Mouse (Mus musculus) adrenal gland, adult 18-20 months (tissue): ENCODE measurements around the gene C330021F23Rik. TPM values are rescaled to one million over a fixed set of nuclear protein-coding genes. Genes with fewer than 3 reads are reported as not detected.
"Not testable (repeated sequence)": the region's sequence is repeated elsewhere in the genome, so short reads cannot be mapped to it uniquely, and the experiment has no call there.

Experiments
- DNase-seq, 2 experiments: peaks; one replicate each; pipeline ENCODE4 v3.0.0; 2021 to 2022; ENCODE audit warnings: low spot score in 2 of 2
- long read RNA-seq, 2 experiments: library from polyadenylated mRNA; stranded (forward); transcript quantifications; one replicate each; pipeline ENCODE4 v2.0.0; 2021
- total RNA-seq, 2 experiments: library from RNA; stranded (reverse); gene quantifications; 1 replicate in 1 of 2; 2 replicates in 1 of 2; pipeline ENCODE4 v1.2.3; 2021

Gene C330021F23Rik
- under 1 TPM in 1 of 2 experiments, not detected in 1; 0.38 TPM for total RNA-seq
- long read RNA-seq, experiment 1 = 0 reads
- long read RNA-seq, experiment 2 = 0 reads

DNA sequence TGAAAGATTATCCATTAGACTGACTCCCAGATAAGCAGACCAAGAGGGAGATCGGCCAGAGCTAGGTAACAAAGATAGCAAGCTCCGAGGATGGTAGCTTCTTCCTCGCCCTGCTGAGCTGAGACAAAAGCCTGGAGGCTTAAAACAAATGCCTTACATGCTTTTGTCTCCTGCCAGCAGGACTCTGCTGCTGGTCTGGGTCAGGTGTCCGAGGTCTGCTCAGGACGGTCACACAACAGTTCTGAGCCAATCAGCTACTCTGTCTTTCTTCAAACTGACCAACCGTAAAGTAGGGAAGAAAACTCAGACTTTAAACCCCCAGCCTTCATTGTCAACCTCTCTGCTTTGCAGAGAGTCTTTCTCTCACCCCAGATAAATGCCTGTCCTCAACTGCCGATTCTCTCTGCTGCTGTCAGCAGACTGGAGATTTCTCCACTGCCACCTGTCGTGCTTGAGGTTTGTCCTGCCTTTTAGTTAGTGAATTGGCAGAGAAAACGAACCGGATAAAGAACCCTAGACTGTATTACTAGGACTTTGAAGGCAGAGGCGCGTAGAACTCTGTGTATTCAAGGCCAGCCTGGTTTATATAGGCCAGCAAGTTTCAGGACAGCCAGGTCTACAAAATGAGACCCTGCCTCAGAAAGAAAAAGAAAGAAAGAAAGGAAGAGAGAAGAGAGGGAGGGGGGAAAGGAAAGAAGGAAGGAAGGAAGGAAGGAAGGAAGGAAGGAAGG, at the start of gene C330021F23Rik:
Gene C330021F23Rik (plus strand): TSS at position 350 of the 731 bp plus-strand sequence.
- DNase-seq = no peak

DNA sequence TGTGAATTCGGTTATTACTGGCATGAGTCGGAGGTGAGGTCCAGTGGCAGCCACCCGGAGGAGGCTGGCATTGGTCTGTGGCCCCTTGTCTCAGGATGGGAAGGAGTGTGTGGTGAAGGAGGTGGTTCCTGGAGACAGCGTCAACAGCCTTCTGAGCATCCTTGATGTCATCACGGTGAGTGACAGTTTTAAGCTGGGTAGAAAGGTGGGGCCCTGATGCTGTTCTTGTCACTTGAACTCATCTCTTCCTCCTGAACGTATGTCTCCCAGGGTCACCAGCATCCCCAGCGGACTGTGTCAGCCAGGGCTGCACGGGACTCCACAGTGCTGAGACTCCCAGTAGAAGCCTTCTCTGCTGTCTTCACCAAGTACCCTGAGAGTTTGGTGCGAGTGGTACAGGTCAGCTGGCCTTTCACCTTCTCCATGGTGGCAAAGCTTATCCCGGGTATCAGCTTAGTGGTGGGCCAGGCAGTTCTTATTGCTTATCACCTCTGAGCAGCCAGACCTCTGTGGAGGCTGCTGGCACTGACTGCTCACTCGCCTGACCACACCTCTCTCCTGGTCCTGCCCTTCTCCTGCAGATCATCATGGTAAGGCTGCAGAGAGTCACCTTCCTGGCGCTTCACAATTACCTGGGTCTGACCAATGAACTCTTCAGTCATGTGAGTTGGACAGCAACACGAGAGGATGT, 45.6 kb upstream of the C330021F23Rik start:
- no peak for DNase-seq

DNA sequence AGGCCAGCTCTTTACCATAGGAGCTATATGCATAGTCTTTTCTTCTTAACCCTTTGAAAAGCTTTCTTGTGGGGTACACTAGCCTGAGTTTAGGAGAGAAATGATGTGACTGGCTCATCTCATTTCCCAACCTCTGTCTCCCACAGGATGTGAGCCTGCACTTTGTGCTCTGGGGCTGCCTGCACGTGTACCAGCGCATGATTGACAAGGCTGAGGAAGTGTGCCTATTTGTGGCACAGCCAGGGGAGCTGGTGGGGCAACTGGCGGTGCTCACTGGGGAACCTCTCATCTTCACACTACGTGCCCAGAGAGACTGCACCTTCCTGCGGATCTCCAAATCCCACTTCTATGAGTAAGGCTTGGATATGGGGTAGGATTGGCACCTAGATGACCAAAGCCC, 37.0 kb upstream of the C330021F23Rik start:
- no peak for DNase-seq

DNA sequence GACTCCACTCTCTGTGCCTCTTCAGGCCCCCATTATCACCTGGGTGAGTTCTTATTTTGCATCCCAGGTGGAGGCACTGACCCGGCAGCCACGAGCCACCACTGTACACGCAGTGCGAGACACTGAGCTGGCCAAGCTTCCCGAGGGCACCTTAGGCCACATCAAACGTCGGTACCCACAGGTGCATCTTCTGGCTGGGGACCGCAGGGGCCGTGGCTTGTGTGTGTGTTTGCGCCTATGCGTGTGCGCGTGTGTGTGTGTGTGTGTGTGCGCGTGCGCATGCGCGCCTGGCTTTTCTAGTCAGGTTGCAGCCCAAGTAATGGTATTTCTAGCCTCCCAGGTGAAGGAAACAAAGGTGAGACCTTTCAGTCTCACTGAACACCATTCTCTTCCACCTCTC, 35.9 kb upstream of the C330021F23Rik start:
- DNase-seq = no peak

DNA sequence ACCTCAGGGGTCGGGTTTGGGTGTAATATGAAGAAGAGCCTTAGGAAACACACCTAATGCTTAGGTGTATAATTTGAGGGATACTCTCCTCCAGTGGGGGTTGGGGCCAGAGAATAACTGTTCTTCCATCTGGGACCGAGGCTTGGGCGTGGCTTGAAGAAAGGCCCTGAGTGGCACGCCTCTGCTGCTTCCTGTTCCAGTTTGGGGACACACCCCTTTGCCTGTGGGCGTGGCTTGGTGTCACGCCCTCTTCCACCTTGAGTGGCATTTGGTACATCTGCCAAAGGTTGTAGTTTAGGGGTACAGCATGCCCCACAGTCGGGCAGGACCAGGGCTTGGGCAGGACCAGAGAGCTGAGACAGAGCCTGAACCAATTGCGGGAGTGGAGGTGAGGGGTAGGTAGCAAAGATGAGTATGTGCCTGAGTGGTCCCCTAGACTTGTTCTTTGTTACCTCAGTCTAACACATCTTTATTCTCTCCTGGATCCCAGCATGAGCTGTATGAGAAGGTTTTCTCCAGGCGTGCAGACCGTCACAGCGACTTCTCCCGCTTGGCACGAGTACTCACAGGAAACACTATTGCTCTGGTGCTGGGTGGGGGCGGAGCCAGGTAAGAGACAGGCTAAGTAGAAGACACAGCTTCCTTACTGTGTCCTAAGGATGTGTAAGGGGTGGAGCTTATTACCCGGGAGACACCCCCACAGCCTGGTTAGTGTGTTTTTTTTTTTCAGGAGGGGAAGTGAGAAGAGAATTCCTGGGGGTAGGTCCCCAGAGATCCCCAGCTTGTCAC, 31.5 kb upstream of the C330021F23Rik start:
- DNase-seq = no peak

DNA sequence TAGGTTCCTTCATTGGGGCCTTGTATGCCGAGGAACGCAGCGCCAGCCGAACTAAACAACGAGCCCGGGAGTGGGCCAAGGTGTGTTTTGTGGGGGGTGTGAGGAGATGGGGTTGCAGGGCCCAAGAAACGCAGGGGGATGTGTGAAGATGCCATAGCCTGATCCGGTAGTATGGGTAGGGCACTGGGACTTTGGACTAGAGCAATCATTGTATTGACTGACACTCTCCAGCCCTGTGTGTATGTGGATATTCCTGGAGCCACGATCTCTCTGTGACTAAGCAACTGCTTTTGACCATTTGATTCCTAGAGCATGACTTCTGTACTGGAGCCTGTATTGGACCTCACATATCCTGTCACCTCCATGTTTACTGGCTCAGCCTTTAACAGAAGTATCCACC, 30.9 kb upstream of the C330021F23Rik start:
- no peak for DNase-seq

DNA sequence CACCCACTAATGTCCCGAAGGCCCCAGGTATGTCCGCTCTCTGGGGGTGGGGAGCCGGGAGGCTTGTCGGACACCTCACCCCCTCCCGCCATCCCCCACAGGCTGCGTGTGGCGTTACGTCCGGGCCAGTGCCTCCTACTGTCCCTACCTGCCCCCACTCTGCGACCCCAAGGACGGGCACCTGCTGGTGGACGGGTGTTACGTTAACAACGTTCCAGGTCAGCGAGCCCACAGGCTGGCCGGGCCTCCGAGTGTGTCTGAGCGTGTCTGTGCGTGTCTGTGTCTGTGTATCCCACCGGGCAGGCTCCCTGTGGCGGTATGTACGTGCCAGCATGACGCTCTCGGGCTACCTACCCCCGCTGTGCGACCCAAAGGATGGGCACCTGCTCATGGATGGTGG, 30.1 kb upstream of the C330021F23Rik start:
- DNase-seq = no peak

DNA sequence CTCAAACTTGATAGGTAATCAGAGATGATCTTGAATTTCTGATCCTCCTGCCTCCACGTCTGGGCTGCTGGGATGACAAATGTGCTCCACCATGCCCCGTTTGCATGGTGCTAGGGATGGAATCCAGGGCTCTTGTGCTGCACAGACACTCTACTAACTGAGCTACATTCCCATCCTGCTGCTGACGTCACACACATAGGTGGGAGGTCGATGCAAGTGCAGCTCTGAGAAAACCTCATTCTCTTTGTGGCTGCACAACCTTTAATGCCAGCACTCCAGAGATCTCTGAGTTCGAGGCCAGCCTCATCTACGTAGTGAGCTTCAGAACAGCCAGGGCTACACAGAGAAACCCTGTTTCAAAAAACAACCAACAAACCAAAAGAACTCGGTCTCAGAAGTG, 28.6 kb upstream of the C330021F23Rik start:
- DNase-seq = no peak

DNA sequence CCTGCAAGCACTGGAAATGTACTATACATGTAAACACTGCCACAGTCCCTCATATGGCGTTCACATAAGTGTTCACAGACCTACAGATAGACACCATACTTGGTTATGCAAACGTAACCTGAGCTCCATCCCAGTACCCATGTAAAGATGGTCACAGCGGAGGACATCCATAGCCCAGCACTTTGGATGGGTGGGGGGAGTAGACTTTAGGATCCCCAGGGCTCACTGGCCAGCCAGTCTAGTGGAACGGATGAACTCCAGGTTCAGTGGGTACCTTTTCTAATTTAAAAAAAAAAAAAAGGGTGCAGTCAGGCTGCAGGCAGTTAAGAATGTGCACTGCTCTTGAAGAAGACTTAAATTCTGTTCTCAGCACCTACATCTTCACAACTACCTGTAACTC, 27.7 kb upstream of the C330021F23Rik start:
- DNase-seq = no peak

DNA sequence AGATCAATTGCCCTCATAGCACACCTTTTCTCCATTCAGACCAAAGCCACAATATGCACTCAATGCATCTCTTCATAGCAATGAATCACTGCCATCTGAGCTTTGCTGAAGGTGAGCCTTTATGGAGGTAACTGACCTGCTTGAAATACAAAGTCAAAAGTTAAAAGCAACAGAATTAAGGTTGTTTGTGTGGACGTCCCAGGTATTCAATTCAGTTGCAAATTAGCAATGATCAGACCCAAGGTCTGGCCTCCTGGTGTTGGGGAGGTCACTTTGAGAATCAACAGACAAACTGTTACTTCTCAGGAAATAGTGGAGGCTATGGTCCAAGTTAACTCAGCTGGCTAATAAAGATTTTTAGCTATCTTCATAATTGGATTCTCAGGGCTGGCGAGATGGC, 21.3 kb upstream of the C330021F23Rik start:
- no peak for DNase-seq

DNA sequence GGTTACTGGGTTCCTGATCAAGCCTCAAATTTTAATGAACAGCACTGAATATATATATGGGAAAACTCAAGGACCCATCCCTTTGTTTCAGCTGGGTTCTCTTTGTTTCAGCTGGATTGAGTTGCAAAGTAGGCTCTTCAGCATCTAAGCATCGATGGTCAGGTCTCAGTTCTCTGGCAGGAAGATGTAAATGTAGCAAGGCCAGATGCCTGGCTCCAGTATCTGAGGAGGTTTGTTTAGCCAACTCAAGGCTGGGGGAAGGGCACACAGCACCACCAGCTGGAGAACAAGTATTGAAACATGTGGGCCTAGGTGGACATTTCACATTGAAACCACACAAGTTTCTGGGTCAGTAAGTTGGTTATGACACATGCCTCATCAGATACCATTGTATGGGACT, 15.6 kb upstream of the C330021F23Rik start:
- DNase-seq = no peak

DNA sequence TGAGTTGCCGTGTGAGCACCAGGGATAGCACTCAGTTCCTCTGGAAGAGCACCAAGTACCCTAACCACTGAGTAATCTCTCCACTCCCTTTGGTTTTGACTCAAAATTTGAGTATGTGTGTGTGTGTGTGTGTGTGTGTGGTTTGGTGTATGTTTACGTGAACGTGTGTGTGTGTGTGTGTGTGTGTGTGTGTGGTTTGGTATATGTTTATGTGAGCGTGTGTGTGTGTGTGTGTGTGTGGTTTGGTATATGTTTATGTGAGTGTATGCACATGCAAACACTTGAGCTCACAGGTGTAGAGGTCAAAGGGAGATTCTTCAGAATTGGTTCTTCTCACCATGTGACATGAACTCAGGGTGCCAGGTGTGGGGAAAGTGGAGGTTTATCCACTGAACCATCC, 11.7 kb upstream of the C330021F23Rik start:
- DNase-seq = no peak

DNA sequence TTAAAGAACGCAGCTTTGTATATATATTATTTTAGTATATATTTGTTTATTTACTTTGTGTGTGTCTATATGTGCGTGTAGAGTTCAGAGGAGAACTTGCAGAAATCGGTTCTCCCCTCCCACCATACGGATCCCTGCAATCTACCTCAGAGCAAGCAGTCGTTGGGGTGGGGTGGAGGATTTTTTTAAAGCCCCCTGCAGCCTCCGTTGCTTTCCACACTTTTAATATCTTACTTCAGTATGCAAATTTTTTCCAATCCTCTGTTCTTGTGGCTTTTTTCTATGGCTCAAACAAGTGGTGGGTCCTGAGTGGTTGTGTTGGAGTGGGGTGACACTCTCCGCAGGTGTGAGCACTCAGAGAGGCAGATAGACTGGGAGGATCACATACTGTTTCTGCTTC, 588 bp downstream of the C330021F23Rik start:
- DNase-seq = no peak

DNA sequence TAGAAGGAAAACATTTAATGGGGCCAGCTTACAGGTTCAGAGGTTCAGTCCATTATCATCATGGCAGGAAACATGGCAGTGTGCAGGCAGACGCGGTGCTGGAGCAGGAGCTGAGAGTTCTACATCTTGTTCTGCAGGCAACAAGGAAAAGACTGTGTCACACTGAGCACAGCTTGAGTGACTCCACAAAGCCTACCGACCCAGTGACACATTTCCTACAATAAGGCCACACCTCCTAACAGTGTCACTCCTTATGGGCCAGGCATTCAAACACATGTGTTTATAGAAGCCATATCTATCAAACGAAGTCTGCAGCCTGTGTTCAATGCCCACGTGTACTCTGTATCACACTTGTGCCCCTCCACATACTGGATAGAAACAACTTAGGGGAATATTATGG, 2.0 kb downstream of the C330021F23Rik start:
- DNase-seq = no peak

DNA sequence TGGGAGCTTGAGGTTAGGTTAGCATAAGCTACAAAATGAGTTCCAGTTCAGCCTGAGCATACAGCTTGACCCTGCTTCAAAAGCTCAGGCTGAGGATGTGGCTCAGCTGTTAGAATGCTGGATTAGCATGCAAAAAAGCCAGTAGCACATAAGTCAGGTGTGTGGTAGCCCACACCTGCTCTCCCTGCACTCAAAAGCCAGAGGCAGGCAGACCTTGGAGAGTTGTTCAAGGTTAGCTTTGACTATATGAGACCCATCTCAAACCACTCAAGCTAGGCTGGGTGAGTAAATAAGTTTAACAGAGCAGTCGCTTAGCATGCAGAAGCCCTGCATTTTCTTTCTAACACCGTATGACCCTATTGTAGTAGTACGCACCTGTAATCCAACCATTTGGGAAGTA, 6.8 kb downstream of the C330021F23Rik start:
- no peak for DNase-seq

DNA sequence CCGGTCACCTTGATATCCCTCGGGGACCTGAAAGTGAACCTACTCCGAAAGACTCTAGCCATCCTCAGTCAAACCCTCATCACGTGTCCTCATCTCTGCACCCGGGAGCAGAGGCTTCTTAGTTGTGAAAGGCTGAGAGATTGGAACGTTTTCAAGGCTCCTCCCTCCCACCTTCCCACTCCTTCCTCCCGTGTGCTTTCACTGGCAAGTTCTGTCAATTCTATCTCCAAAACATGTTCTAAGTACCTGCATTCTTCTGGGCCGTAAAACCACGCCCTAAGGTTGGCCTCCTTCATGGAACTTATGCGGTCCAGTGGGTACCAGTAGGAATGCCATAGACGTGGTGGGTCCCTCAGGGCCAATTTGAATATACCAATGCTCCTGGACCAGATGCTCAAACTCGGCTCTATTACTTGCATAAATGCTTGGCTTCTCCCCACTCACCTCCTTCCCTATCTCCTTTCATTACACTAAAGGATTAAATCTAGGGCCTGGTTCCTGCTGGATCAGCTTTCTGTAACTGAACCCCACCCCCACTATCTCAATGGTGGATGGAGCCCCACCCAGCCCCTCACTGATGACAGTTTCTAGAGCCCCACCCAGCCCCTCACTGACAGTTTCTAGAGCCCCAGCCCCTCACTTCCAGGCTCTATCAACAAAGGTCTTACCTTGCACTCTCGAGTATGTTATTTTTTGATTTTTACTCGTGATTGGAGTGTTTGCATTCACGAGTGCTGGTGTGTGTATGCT, 8.6 kb downstream of the C330021F23Rik start:
- DNase-seq = no peak

DNA sequence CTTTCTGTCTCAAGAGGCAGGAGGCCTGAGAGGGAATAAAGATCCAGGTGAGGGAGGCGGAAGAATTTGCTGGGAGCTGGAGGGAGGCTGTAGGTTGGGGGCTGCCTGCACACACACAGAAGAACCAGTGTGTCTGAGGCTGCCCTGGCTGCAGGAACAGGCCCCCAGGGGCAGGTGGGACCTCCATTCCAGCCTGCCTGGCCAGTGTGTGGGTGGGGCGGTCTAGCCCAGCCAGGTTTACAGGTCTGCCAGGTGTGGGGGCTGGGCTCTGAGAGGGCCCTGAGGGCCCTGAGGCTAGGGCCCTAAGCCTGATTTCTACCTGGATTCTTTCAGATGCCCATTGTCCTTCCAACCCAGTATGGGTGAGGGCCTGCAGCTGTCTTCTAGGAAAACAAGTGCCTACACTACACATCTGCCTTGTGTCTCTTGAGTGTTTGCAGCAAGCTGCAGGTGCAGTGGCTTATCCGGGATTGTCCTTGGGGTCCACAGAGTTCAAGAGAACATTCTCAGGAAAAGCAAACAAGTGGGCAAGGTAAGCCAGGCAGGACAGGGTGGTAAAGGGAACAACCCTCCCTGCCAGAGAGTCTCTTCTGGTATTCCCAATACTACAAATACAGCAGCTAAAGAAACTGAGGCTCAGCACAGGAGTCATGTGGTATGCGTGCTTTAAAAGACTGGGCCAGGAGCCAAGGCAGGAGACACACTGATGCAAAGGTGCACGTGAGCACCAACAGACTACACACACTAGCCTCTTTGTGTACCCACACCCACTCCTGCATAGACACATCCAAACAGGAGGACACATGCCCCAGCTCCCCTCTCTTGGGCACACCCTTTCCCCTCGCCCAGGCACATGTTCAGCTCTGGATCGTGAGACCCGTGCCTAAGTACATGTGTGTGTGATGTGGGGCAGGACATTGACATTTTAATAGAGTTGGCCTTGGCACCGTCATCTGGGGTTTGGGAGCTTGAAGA, 11.9 kb downstream of the C330021F23Rik start:
- no peak for DNase-seq

DNA sequence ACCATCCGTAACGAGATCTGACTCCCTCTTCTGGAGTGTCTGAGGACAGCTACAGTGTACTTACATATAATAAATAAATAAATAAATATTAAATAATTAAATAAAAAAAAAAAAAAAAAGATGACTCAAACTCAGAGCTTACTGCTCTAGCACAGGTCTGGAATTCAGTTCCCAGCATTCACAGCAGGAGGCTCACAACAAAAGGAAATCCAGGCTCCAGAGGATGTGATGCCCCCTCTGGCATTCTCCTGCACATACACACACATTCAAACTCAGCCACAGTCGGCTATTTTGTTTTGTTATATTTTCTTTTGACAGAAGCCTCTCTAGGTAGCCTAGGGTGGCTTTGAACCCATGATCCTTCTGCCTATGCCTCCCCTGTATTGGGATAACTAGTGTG, 14.2 kb downstream of the C330021F23Rik start:
- not testable (repeated sequence) for DNase-seq

DNA sequence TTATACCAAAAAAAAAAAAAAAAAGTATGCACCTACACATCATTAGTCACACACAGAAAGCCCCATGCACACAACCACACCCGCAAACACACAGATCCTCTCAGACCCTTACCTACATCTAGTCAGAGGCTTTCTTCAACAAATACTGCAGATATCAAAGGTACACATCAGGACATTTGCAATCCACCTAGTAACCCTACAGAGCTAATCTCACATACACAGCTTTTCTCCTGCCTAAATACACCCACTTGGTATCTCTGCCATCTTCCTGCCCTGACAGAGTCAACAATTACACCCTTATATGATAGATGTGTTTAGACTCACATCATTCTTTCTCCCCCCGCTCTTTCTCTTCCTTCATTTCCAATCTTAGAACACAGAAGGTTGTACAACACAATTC, 18.7 kb downstream of the C330021F23Rik start:
- DNase-seq = no peak

DNA sequence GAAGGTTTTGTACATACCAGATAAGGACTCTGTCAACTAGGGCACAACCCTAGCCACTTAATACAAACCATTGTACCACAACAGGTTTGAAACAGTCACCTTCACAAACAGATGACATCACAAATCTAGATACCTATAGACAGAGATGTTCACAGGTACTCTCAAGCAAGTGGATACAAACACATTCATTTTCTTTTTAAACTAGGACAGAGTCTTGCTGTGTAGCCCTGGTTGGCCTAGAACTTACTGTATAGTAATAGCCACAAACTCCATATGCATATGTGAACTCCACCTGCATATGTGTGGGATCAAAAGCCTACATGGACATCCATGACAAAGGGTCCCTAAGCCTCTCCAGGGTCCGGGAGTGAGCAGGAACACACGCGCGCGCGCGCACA, 19.2 kb downstream of the C330021F23Rik start, which contains the start of gene Camsap3:
Gene Camsap3 (plus strand): TSS at position 301 of the 398 bp plus-strand sequence.
- no peak for DNase-seq
